Mouse (Mus musculus) forebrain, embryonic 16.5 days (tissue): ENCODE measurements at regions not wholly inside any gene's neighbourhood (a gene's known extent, or its start where the extent isn't known, plus 50 kb on each side); places are given as distances from the start of the nearest gene placed in this dataset.

Experiments used
- ATAC-seq: fragments of 200-750 bp; cut with Nextera tagmentation; 2 replicates; pipeline ENCODE4 v1.8.0; 2017; ENCODE audit warnings: mild to moderate bottlenecking, moderate library complexity
- H3K27ac ChIP-seq: fragments of 300-500 bp; sonication (generic); 2 replicates; pipeline ENCODE4 v1.5.1; 2014; ENCODE audit warnings: low read length, control low read depth
- H3K27me3 ChIP-seq: fragments of 300-500 bp; sonication (generic); replicated peaks from 2 replicates; pipeline ENCODE4 v1.6.1; 2014; ENCODE audit warnings: low read length; ENCODE audit not compliant: control insufficient read depth, insufficient read depth
- H3K36me3 ChIP-seq: fragments of 300-500 bp; sonication (generic); 2 replicates; pipeline ENCODE4 v1.6.1; 2014; ENCODE audit not compliant: control insufficient read depth, insufficient read depth
- H3K4me1 ChIP-seq: fragments of 300-500 bp; sonication (generic); replicated peaks from 2 replicates; pipeline ENCODE4 v1.6.1; 2014; ENCODE audit warnings: low read length; ENCODE audit not compliant: control insufficient read depth, insufficient read depth
- H3K4me2 ChIP-seq: fragments of 300-500 bp; sonication (generic); 2 replicates; pipeline ENCODE4 v1.6.1; 2014; ENCODE audit warnings: mild to moderate bottlenecking, low read length, control low read depth
- H3K4me3 ChIP-seq: fragments of 300-500 bp; sonication (generic); replicated peaks from 2 replicates; pipeline ENCODE4 v1.5.1; 2014; ENCODE audit warnings: mild to moderate bottlenecking, low read length, control low read depth
- H3K9ac ChIP-seq: fragments of 300-500 bp; sonication (generic); replicated peaks from 2 replicates; pipeline ENCODE4 v1.6.1; 2014; ENCODE audit warnings: low read depth, low read length, control low read depth
- H3K9me3 ChIP-seq: fragments of 300-500 bp; sonication (generic); 2 replicates; pipeline ENCODE4 v1.6.1; 2016; ENCODE audit warnings: low read length; ENCODE audit not compliant: control insufficient read depth
- WGBS: fragments of 180-500 bp; shearing (Covaris S2); extraction: QIAGEN DNeasy Blood & Tissue Kit; methylation state at CpG from one replicate; pipeline ENCODE4 v1.1.7; 2014; 5-methylcytosine and 5-hydroxymethylcytosine counted together

GRCm38 (mm10) chr15:59168660-59169170, 279.6 kb downstream of the Gm49356 start:
- no peak overlapping the region for H3K27ac ChIP-seq
- H3K36me3 ChIP-seq, result no peaks in the 10 kb centered on the region
- WGBS, result 52% methylated on average over 4 of the region's 4 CpGs

GRCm38 (mm10) chr15:59169237-59169797, 280.2 kb downstream of the Gm49356 start:
- no peak for ATAC-seq
- H3K36me3 ChIP-seq, result no peaks in the 10 kb centered on the region
- no peaks in the 10 kb centered on the region for H3K27me3 ChIP-seq
- H3K4me2 ChIP-seq, result no peak overlapping the region
- no peaks in the 10 kb centered on the region for H3K9me3 ChIP-seq
- no peak overlapping the region for H3K9ac ChIP-seq
- H3K27ac ChIP-seq, result no peak overlapping the region
- peaks cover 5% of the 10 kb centered on the region for H3K4me1 ChIP-seq
- no peak overlapping the region for H3K4me3 ChIP-seq
- WGBS, result 90% methylated on average over 12 of the region's 12 CpGs

More at GRCm38 (mm10) chr15:59168660-59169170, 279.6 kb downstream of the Gm49356 start:
- H3K4me3 ChIP-seq, result no peak overlapping the region
- no peak overlapping the region for H3K4me2 ChIP-seq
- no peaks in the 10 kb centered on the region for H3K27me3 ChIP-seq
- no peak overlapping the region for H3K9ac ChIP-seq
- no peaks in the 10 kb centered on the region; the same call in 1 of the 2 replicates for H3K4me1 ChIP-seq
- H3K9me3 ChIP-seq, result no peaks in the 10 kb centered on the region
- no peak for ATAC-seq

- no peaks in the 10 kb centered on the region for H3K9me3 ChIP-seq
- H3K4me1 ChIP-seq, result peaks cover 10% of the 10 kb centered on the region
- H3K9ac ChIP-seq, result no peak overlapping the region
- no peak overlapping the region for H3K4me3 ChIP-seq
- H3K36me3 ChIP-seq, result no peaks in the 10 kb centered on the region
- no peak overlapping the region for H3K4me2 ChIP-seq
- WGBS, result 96% methylated on average over 3 of the region's 3 CpGs
- ATAC-seq, result no peak
- no peaks in the 10 kb centered on the region for H3K27me3 ChIP-seq
- H3K27ac ChIP-seq, result no peak overlapping the region
Observed at GRCm38 (mm10) chr15:59169831-59170230, 280.7 kb downstream of the Gm49356 start.

- Histone ChIP-seq H3K9ac (no peak overlapping the region), H3K4me1 (peaks cover 10% of the 10 kb centered on the region), H3K4me3 (no peak overlapping the region), H3K36me3 (no peaks in the 10 kb centered on the region), H3K27ac (no peak overlapping the region), H3K4me2 (no peak overlapping the region), H3K27me3 (no peaks in the 10 kb centered on the region), H3K9me3 (no peaks in the 10 kb centered on the region)
- ATAC-seq, result no peak
- WGBS, result 32% methylated on average over 6 of the region's 6 CpGs
Observed at GRCm38 (mm10) chr15:59171120-59171519, 282.0 kb downstream of the Gm49356 start.

- Histone ChIP-seq H3K4me3 (no peak overlapping the region), H3K36me3 (no peaks in the 10 kb centered on the region), H3K9ac (no peak overlapping the region), H3K9me3 (no peaks in the 10 kb centered on the region), H3K4me1 (peaks cover 10% of the 10 kb centered on the region), H3K27ac (peak overlapping the region; percentile 77), H3K4me2 (no peak overlapping the region), H3K27me3 (no peaks in the 10 kb centered on the region)
- 69% methylated on average over 21 of the region's 21 CpGs for WGBS
- peak; percentile 72 for ATAC-seq
Observed at GRCm38 (mm10) chr15:59173452-59174245, 284.6 kb downstream of the Gm49356 start.

GRCm38 (mm10) chr15:59174246-59174751, 285.2 kb downstream of the Gm49356 start:
- Histone ChIP-seq H3K27me3 (no peaks in the 10 kb centered on the region), H3K9ac (no peak overlapping the region), H3K9me3 (no peaks in the 10 kb centered on the region), H3K4me2 (no peak overlapping the region), H3K4me1 (peaks cover 10% of the 10 kb centered on the region), H3K27ac (peak overlapping the region; percentile 77), H3K4me3 (no peak overlapping the region), H3K36me3 (no peaks in the 10 kb centered on the region)
- 6% methylated on average over 7 of the region's 7 CpGs for WGBS
- ATAC-seq, result peak; percentile 70

GRCm38 (mm10) chr15:59174893-59175531, 285.9 kb downstream of the Gm49356 start:
- no peak overlapping the region for H3K27ac ChIP-seq
- no peaks in the 10 kb centered on the region for H3K36me3 ChIP-seq
- no peak overlapping the region for H3K9ac ChIP-seq
- no peak overlapping the region for H3K4me2 ChIP-seq
- peak; percentile 31; the same call in 1 of the 2 replicates for ATAC-seq
- peaks cover 10% of the 10 kb centered on the region for H3K4me1 ChIP-seq
- WGBS, result 70% methylated on average over 8 of the region's 8 CpGs
- no peaks in the 10 kb centered on the region for H3K27me3 ChIP-seq
- no peak overlapping the region for H3K4me3 ChIP-seq
- no peaks in the 10 kb centered on the region for H3K9me3 ChIP-seq

GRCm38 (mm10) chr15:59180076-59180475, 291.0 kb downstream of the Gm49356 start:
- Histone ChIP-seq H3K4me3 (no peak overlapping the region), H3K36me3 (no peaks in the 10 kb centered on the region), H3K9ac (no peak overlapping the region), H3K4me1 (no peaks in the 10 kb centered on the region), H3K4me2 (no peak overlapping the region), H3K27ac (no peak overlapping the region), H3K27me3 (no peaks in the 10 kb centered on the region), H3K9me3 (no peaks in the 10 kb centered on the region)
- 83% methylated on average over 3 of the region's 3 CpGs for WGBS
- ATAC-seq, result no peak

- H3K4me3 ChIP-seq, result no peak overlapping the region
- H3K9ac ChIP-seq, result no peak overlapping the region
- H3K9me3 ChIP-seq, result no peaks in the 10 kb centered on the region
- H3K36me3 ChIP-seq, result no peaks in the 10 kb centered on the region
- H3K4me2 ChIP-seq, result no peak overlapping the region
- H3K27ac ChIP-seq, result no peak overlapping the region
- no peaks in the 10 kb centered on the region for H3K4me1 ChIP-seq
- H3K27me3 ChIP-seq, result no peaks in the 10 kb centered on the region
- whole genome bisulfite sequencing, result 85% methylated on average over 9 of the region's 9 CpGs
- ATAC-seq, result no peak
Observed at GRCm38 (mm10) chr15:59184461-59184860, 295.4 kb downstream of the Gm49356 start.
